Mouse (Mus musculus) retina, postnatal 1 day (tissue): Measurements from ENCODE around the gene Fkbp5.
"Not testable (repeated sequence)": the region's sequence is repeated elsewhere in the genome, so short reads cannot be mapped to it uniquely, and the experiment has no call there.

Experiments used
- DNase-seq: peaks from one replicate; pipeline ENCODE4 v3.0.0-alpha.2; 2012

Fkbp5 gene

GRCm38 (mm10) chr17:28452889-28453288 is 64.4 kb downstream of the Fkbp5 start:
- peak; percentile 22 for DNase-seq

GRCm38 (mm10) chr17:28451914-28452313 is 65.4 kb downstream of the Fkbp5 start:
- DNase-seq, result no peak

GRCm38 (mm10) chr17:28451487-28451886 is 65.8 kb downstream of the Fkbp5 start:
- no peak for DNase-seq

- DNase-seq, result no peak
These were observed 69.1 kb downstream of the Fkbp5 start for GRCm38 (mm10) chr17:28448225-28448624.

- no peak for DNase-seq
These were observed 69.5 kb downstream of the Fkbp5 start for GRCm38 (mm10) chr17:28447789-28448188.

- no peak for DNase-seq
These were observed 70.5 kb downstream of the Fkbp5 start for GRCm38 (mm10) chr17:28446820-28447168.

- DNase-seq, result no peak
These were observed 71.2 kb downstream of the Fkbp5 start for GRCm38 (mm10) chr17:28445886-28446819.

GRCm38 (mm10) chr17:28442661-28443060 is 74.7 kb downstream of the Fkbp5 start:
- no peak for DNase-seq

- no peak for DNase-seq
These were observed 78.8 kb downstream of the Fkbp5 start for GRCm38 (mm10) chr17:28438342-28439115.

- DNase-seq, result no peak
These were observed 79.4 kb downstream of the Fkbp5 start for GRCm38 (mm10) chr17:28437938-28438337.

- DNase-seq, result no peak
These were observed 82.3 kb downstream of the Fkbp5 start for GRCm38 (mm10) chr17:28434921-28435485.

GRCm38 (mm10) chr17:28433029-28433428 is 84.3 kb downstream of the Fkbp5 start:
- no peak for DNase-seq

GRCm38 (mm10) chr17:28431931-28432335 is 85.4 kb downstream of the Fkbp5 start:
- no peak for DNase-seq

GRCm38 (mm10) chr17:28431038-28431437 is 86.3 kb downstream of the Fkbp5 start:
- DNase-seq, result no peak

GRCm38 (mm10) chr17:28428474-28429258 is 88.7 kb downstream of the Fkbp5 start:
- DNase-seq, result no peak

GRCm38 (mm10) chr17:28427666-28428065 is 89.7 kb downstream of the Fkbp5 start:
- DNase-seq, result no peak

GRCm38 (mm10) chr17:28424373-28424772 is 93.0 kb downstream of the Fkbp5 start:
- no peak for DNase-seq

- no peak for DNase-seq
These were observed 96.3 kb downstream of the Fkbp5 start for GRCm38 (mm10) chr17:28421071-28421470.

GRCm38 (mm10) chr17:28420229-28421051 is 96.9 kb downstream of the Fkbp5 start:
- DNase-seq, result no peak

GRCm38 (mm10) chr17:28419636-28420035 is 97.7 kb downstream of the Fkbp5 start:
- DNase-seq, result no peak

GRCm38 (mm10) chr17:28418954-28419353 is 98.4 kb downstream of the Fkbp5 start:
- peak; percentile 20 for DNase-seq

GRCm38 (mm10) chr17:28418481-28418880 is 98.8 kb downstream of the Fkbp5 start:
- not testable (repeated sequence) for DNase-seq
